Mouse (Mus musculus) limb, embryonic 13.5 days (tissue): ENCODE measurements at regions not wholly inside any gene's neighbourhood (a gene's known extent, or its start where the extent isn't known, plus 50 kb on each side); places are given as distances from the start of the nearest gene placed in this dataset.

Experiments
- ATAC-seq: fragments of 200-750 bp; cut with Nextera tagmentation; 2 replicates; pipeline ENCODE4 v1.8.0; 2017; ENCODE audit warnings: low read depth, moderate number of reproducible peaks, moderate TSS enrichment; ENCODE audit not compliant: low FRiP score
- H3K27ac ChIP-seq: fragments of 300-500 bp; sonication (generic); 2 replicates; pipeline ENCODE4 v1.5.1; 2015; ENCODE audit warnings: inconsistent platforms, mild to moderate bottlenecking, moderate library complexity
- H3K27me3 ChIP-seq: fragments of 300-500 bp; sonication (generic); 2 replicates; pipeline ENCODE4 v1.6.1; 2015; ENCODE audit warnings: mild to moderate bottlenecking, inconsistent platforms
- H3K36me3 ChIP-seq: fragments of 300-500 bp; sonication (generic); 2 replicates; pipeline ENCODE4 v1.6.1; 2015; ENCODE audit warnings: inconsistent platforms, mild to moderate bottlenecking, moderate library complexity
- H3K4me1 ChIP-seq: fragments of 300-500 bp; sonication (generic); 2 replicates; pipeline ENCODE4 v1.6.1; 2015; ENCODE audit warnings: inconsistent platforms
- H3K4me2 ChIP-seq: fragments of 300-500 bp; sonication (generic); replicated peaks from 2 replicates; pipeline ENCODE4 v1.6.1; 2015; ENCODE audit warnings: inconsistent platforms, mild to moderate bottlenecking, moderate library complexity
- H3K4me3 ChIP-seq: fragments of 300-500 bp; sonication (generic); 2 replicates; pipeline ENCODE4 v1.5.1; 2015; ENCODE audit warnings: moderate library complexity, mild to moderate bottlenecking, inconsistent platforms
- H3K9ac ChIP-seq: fragments of 300-500 bp; sonication (generic); 2 replicates; pipeline ENCODE4 v1.6.1; 2015; ENCODE audit warnings: mild to moderate bottlenecking, inconsistent platforms
- H3K9me3 ChIP-seq: fragments of 300-500 bp; sonication (generic); 2 replicates; pipeline ENCODE4 v1.6.1; 2016; ENCODE audit warnings: inconsistent platforms
- WGBS: fragments of 180-500 bp; shearing (Covaris S2); methylation state at CpG from one replicate; pipeline ENCODE4 v1.1.7; 2015; 5-methylcytosine and 5-hydroxymethylcytosine counted together

DNA sequence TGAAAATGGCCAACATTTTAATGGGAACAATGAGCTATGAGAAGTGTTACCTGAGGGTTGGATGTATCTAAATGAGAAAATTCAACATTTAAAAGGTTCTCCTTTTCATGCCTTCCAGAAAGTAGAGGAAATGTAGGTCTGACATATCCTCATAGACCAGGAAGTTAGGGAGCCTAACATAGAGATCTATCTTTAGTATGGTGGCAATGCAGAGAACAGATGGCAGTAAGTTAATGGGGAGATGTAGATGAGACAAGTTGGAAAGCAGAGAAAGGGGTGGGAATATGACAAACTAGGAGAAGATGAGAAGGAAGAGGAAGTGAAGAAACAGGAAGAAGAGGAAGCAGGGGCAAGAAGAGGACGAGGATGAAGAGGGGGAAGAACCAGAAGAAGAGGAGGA lies 507.9 kb upstream of the Nudt12 start:
- 71% methylated on average over 1 of the region's 1 CpGs for WGBS
- Histone ChIP-seq H3K27ac (no peak overlapping the region), H3K36me3 (no peaks in the 10 kb centered on the region), H3K4me1 (no peaks in the 10 kb centered on the region), H3K4me3 (no peak overlapping the region), H3K9ac (no peak overlapping the region), H3K27me3 (no peaks in the 10 kb centered on the region), H3K9me3 (no peaks in the 10 kb centered on the region), H3K4me2 (no peak overlapping the region)
- no peak for ATAC-seq

DNA sequence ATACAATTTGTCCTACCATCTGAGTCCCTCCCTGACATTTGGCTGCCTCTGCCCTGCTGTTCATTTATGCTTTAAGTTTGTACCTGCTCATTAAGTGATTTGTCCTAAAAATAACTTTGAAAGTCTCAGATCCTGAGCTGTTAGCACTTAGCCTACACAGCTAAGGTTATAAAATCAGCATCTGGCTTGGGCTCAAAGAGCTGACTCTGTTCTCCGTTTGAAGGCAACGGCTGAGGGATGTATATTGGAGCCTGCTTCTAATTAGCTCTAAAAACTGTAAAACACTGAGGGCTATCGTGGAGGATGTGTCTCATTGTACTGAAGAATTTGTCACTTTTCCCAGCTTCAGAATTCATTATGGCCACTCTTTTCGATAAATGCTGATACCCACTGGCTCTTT lies 475.2 kb upstream of the Nudt12 start:
- Histone ChIP-seq H3K4me3 (no peak overlapping the region), H3K4me2 (peak overlapping the region; percentile 41)
- peak; percentile 61; the same call in 1 of the 2 replicates for ATAC-seq

More for the DNA sequence above, 475.2 kb upstream of the Nudt12 start:
- H3K9ac ChIP-seq = no peak overlapping the region
- H3K27me3 ChIP-seq = no peaks in the 10 kb centered on the region
- no peak overlapping the region for H3K27ac ChIP-seq
- H3K9me3 ChIP-seq = no peaks in the 10 kb centered on the region
- WGBS = 8% methylated on average over 4 of the region's 4 CpGs
- no peaks in the 10 kb centered on the region for H3K36me3 ChIP-seq
- peaks cover 7% of the 10 kb centered on the region for H3K4me1 ChIP-seq
